Mouse (Mus musculus) right cerebral cortex, adult 2 months (tissue): Measurements from ENCODE around the gene Rab4b.

Experiments used
- DNase-seq, 2 experiments: peaks; one replicate each; pipeline ENCODE4 v3.0.0; 2021 to 2022; ENCODE audit warnings: low spot score in 2 of 2

Rab4b gene

DNA sequence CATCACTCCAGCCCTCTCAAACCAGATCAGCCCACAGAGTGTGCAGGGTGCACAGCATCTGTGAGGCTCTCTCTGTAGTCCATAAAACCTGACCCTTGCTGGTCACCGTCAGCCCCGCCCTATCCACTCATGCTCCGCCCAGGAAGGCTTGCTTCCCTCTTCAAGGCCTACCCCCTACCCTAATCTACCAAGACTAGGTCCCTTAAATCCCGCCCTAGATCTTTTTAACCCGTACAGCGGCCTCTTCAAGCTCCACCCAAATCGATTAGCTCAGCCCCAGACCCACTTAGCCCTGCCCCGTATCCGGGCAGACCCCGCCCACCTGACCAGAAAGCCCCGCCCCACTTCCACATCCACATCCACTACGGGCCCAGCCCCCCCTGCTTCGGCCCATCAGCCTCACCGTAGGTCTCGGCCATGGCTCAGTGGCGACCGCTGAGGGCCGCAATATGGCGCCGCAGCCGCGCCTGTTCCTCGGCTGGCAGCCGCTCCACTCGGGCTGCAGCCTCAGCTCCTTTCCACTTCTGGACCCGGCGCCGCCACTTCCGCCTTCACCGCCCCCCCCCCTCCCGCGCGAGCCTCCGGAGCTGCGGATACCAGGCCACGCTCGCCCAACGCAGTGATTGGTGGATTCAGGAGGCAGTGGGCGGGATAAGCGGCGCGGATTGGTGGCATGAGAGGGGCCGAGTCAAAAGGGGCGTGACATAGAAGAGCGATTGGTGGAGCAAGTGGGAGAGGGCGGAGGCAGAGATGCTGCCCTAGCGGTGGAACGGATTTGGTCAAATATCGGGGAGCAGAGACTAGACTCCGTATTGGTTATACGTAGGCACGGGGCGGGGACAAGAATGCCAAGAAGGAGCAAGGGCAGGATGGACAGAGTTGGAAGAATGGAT, at the start of gene Rab4b:
Gene Rab4b (minus strand): TSS at position 573 of the 893 bp plus-strand sequence.
- peak; percentile 99 to 100 for DNase-seq

DNA sequence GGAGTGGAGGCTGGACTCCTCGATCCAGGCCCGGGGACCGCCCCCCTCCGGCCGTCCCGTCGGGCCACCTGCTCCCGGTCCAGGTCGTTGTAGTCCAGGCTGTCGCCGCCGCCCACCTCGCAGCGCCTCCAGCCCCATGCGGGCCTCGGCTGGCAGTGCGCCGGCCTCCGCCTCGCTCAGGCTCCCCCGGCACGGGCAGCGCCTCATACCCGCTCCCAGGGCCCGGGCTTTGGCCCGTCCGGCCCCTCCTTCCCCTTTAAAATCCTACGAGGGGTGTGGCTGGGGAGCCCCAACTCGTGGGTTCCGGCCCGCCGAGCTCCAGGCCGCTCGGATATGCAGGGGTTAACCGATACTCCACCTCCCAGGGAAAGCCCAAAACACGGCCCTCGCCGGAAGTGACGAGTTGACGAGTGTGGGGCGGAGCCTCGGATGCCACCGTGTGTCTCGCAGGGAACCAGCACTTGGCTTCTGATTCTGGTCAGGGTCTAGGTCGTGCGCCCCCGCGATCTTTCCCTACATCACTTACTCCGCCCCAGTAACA, 49.7 kb upstream of the Rab4b start, which contains the start of gene Itpkc:
Gene Itpkc (minus strand): TSS at position 381 of the 541 bp plus-strand sequence.
- DNase-seq: peak; percentile 88 to 94

DNA sequence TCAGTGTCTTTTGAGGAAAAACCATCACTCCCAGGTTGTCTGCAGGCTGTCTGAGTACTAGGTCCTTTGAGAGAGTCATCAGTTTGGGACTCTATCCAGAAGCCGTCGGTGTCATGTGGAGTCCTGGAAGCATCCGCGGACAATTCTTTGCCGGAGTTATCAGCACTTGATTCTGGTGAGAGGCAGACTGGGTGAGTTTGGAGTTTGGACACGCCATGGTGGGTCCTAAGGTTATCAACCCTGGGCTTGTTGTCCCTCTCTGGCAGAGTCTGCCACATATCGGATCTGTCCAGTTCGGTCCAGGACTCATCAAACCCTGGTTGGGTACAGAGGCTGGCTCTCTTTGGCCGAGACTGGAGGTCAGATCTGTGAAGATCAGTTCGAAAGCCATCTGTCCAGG, 49.0 kb upstream of the Rab4b start:
- DNase-seq: peak in 1 of 2 experiments; percentile 20

DNA sequence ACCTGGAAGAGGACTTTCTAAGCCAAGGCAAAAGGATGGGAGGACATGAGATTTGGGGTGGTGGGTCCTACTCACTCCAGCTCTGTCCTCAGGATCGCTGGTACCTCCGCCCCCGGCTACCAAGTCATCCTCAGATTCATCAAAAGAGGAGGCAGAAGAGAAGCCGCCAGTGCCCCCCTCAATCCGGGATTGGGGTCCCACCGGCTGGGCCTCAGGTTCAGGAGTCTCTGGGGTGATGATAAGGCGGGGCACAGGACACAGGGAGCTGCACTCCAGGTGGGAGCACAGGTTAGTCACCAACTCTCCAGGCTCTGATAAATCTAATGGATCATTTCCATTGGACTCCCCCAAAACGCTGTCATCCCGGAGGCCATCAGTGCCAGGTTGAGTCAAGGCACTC, 48.6 kb upstream of the Rab4b start:
- no peak for DNase-seq

DNA sequence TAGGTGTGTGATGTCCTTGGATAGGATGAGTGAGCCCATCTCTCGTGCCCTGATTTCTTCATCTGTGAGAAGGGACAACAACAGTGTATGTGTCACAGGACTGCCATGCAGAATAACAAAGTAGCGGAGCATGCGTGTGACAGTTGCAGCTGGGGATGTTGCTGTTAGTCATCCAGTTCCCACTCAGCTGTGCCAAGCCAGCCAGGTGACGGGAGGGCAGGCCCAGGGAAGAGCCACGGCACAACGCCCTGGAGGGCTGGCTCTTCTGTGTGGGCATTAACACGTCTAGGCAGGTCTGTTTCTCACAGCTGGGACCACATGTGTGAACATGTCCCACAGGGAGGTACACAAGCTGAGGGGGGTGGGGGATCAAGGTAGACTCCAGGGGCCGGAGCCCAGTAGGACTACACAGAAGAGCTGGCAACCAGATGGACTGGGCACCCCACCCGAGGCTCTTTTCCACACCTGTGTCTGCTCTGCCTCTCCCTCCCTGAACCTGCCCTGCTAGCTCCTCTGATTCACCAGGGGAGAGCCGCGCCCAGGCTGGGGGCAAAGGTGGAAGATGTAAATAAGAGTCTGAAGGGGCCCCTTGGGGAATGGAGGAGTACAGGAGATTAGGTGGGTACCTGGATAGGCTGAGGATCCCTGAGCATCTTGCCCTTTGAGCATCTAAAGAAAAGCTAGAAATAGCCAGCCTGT, 46.3 kb upstream of the Rab4b start:
- peak; percentile 55 to 60 for DNase-seq

DNA sequence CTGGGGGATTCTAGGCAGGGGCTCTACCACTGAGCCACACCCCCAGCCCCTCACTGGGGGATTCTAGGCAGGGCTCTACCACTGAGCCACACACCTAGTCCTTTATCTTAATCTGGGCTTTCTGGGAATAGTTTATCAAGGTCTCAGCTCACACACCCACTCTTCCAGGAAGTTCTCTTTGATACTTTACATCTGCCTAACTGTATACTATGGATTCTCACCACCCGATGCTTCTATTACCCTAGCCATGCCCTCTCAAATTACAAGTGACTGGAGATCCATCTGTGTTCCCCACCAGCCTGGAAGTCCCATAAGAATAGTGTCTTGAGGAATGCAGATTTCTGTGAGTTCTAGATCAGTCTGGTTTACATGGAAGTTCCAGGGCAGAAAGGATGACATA, 43.8 kb upstream of the Rab4b start:
- DNase-seq: no peak

DNA sequence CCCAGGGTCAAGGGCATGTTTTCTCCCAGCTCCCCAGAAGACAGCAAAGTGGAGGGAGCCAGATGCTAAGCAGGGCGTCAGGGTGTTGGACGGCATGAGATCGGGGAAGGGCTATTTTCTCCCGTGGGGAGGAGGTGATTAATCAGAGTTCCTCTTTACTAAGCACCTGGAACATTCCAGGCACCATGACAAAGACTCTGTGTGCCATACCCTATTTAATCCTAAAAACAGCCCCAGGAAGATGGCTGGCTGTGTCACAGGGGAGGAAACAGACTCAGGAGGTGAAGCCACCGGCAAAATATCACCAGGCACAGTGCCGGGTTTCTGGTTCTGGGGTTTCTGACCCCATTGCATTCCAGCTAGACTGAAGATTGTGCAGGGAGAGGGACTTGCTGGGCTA, 43.2 kb upstream of the Rab4b start:
- no peak for DNase-seq

DNA sequence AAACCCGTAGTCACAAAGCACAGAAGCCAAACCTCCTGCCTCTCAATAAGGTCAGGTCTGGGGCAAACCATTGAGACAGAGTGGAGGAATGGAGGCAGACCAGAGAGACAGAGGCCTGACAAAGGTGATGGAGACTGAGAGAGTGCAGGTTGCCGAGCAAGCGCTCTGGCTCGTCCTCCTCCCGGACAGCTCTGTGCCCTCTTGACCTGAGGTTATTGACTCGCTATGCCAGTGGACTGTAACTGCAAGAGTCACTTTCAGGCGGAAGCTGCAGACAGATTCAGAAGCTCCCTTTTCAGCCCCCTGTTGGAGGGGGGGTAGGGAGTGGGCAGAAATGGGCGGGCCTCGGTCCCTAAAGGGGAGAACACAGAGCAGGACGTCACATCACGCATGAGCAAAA, 41.2 kb upstream of the Rab4b start:
- no peak for DNase-seq

DNA sequence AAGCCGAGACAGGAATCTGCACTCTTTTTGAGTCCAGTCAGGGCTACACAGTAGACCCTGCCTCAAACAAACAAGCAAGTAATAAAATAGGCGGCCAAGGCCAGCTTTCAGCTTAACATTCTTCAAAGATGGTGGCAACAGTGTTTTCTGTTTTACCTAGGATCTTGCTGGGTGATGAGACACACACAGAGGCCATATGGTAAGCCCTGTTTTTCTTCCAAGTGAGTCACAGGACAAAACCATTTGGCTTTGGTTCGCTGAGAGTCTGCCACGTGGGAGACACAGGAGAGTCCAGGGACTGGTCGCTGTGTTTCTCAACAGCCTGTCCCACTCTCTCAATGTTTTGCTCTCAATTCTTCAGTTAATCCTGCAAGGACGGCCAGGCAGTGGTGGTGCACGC, 39.9 kb upstream of the Rab4b start:
- DNase-seq: no peak

DNA sequence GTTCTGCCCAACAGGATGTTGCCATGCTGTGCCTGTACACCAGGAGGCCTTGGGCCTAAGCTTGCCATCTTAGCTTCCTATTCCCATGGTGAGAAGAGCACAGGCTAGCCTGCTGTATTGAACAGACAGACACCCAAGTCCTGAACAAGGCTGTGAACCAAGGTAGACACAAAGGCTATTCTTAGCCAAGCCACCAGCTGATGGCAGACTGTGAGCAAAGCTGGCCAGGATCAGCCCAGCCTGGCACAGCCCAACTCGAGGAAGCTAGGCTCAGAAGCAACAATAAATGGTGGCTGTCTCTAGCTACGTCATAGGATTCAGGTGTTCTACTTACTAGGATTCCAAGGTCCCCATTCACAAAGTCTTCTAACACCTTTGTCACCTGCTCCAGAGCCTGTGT, 33.9 kb upstream of the Rab4b start:
- no peak for DNase-seq

DNA sequence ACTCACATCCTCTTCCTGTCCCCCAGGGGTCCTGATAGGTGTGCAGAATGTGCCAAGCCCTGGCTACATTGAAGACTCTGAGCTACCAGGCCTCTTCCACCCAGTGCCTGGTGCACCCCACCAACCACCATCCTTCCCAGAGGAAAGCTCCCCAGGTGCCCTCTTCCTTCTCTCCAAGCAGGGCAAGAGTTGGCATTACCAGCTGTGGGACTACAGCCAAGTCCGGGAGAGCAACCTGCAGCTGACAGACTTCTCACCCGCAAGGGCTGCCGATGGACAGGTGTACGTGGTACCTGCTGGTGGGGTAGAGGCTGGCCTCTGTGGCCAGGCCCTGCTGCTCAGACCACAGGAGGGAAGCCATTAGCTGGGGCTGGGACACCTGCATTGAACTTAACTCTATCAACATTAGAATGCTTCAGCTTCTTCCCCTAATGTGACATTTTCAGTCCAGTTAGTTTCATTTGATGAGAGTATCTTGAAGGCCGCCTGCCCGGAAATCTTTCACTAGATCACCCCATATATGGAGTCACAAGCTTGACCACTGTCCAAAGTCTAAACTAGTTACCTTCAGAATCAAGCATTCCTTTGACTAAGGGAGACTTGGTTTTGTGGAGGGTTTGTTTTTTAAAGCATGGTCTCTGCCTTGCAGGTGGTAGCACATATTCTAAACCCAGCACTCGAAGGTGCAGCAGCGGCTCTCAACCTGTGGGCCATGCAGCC, 25.2 kb upstream of the Rab4b start:
- no peak for DNase-seq

DNA sequence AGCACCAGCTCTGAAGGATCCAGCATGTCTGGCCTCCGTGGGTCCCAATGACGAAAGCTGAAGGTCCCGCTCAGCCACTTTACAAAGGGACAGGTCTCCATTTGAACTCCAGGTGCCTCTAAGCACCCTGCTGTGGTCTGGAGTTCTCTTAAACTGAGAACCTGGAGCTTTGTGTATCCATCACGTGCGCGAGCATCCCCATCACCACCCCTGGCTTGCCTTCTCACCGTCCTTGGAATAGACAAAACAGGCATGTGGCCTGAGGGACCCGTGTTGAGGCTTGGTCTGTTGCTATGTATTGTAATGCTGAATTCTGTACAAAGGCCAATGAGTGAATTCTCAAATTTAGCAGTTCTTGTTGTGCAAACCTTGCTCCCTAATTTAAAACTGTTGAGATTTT, 20.1 kb upstream of the Rab4b start:
- DNase-seq: no peak

DNA sequence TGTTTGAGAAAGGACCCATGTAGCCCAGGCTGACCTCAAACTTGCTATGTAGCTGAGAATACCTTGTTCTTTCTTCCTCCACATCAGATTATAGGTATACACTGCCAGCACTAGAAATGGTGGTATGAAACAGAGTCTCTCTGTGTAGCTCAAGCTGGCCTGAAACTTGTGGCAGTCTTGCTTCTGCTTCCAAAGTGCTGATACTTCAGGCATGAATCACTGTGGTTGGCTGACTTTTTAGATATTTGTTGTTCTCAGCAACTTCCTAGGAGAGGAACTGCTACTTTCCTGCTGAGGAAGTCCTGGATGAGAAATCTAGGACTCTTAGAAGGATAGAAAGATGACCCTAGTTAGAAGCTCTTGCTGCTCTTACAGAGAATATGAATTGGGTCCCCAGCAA, 19.7 kb upstream of the Rab4b start:
- no peak for DNase-seq

DNA sequence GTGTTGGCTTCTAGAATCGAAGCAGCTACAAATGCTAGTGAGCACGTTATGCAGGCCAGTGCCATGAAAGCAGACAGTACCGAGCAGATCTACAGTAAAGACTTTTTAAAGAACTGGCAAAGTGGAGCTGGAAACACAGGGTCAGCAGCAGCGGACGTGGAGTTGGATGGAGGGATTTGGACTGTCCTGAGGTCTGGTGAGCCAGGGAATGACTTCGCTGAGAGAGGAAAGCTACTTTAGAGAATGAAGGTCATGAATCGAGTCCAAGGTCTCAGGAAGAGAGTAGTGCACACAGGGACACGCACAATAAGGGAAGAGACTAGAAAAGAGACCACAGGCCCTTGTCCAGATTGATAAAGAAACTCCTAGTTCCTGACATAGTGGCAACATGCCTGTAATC, 18.9 kb upstream of the Rab4b start:
- DNase-seq: no peak

DNA sequence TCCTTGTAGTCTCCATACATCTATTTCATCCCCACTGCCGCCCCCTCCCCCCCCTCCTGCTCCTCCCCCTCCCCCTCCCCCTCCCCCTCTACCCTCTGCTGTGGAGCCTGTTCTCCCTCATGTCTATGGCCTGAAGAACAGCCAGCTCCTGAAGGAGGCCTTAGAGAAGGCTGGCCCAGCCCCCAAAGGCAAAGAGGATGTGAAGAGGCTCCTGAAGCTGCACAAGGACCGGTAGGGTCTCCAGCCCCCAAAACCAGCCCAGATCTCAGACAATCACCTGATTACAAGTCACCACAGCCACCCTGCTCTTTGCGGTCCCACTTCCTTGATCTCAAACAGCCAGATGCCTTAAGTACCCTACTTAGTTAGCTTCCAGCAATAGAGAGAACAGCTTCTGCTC, 18.4 kb upstream of the Rab4b start:
- no peak for DNase-seq

DNA sequence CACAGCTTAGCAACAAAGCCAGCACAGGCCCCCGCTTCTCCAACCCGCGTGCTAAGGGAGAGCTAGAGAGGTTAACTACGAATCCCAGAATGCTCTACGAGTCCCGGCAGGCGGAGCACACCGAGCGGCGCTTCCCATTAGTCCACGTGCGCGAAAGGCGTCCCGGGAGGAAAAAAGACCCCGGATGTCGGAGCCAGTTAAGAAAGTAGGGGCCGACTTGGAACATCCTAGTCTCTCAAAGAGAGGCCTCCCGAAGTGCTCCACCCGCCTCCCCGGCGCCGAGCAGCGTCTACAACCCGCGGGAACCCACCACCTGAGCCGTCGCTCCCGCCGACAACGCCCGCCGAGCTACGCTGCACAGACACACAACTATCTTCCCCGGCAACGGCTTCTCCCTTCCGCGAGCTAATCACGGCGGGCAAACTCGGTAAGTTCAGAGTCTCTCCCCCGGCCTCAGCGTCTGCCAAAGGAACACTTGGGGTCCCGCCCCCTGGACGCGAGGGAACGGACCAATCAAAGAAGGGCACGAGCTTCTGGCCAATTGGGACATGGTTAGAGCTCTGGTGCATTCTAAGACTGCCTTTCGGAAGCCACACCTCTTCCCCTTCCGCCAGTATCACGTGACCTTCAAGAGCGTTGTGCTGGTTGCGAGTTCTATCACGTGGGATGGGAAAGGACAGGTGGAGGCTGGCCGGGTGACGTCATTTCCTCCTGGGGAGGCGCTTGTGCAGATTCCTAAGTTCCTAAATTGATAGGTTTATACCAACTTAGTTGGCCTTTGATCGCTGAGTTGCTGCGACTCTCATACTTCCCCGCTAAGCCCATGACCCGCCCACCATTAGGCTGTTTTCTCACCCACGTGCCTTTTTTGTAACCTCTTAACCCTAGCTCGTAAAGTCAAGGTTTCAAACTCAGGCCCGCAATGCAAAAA, 17.2 kb upstream of the Rab4b start, which contains the start of the genes BC024978 and Snrpa:
Gene BC024978 (plus strand): TSS at position 101 of the 931 bp plus-strand sequence.
Gene Snrpa (minus strand): TSS at position 591 of the 931 bp plus-strand sequence.
- DNase-seq: peak; percentile 97 to 98

DNA sequence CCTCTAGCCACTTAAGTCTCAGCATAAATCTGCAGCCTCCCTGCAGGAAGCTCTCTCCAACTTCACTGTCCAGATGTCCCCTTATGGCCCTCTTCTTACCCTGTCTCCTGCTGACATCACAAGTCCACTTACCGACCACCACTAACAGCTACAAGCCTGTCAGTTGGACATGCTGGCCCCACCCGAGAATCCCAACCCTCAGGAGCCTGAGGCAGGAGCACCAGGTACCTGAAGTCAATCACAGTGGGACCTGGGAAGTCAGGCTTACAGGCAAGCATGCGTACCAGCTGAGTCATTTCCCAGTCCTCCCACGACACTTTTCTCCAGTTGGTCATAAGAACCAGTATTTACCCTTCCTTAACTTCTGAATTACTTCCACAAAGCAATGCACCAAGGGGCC, 15.0 kb upstream of the Rab4b start:
- no peak for DNase-seq

DNA sequence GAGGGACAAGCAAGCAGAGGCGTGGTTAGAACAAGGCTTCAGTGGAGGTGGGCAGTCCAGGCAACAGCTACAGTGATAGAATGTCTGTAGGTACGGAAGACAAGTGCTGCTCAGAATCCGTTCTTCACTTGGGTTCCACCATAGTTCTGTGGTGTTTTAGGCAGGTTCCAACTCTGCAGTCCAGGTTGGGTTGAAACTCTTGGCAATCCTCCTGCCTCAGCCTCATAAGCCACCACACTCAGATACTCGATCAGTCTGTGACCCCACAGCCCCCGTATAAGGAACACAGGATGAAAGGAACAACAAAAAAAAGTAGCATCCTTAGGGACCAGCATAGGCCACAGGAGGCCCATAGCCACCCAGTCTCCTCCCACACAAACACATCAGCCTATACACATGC, 13.7 kb upstream of the Rab4b start:
- no peak for DNase-seq

DNA sequence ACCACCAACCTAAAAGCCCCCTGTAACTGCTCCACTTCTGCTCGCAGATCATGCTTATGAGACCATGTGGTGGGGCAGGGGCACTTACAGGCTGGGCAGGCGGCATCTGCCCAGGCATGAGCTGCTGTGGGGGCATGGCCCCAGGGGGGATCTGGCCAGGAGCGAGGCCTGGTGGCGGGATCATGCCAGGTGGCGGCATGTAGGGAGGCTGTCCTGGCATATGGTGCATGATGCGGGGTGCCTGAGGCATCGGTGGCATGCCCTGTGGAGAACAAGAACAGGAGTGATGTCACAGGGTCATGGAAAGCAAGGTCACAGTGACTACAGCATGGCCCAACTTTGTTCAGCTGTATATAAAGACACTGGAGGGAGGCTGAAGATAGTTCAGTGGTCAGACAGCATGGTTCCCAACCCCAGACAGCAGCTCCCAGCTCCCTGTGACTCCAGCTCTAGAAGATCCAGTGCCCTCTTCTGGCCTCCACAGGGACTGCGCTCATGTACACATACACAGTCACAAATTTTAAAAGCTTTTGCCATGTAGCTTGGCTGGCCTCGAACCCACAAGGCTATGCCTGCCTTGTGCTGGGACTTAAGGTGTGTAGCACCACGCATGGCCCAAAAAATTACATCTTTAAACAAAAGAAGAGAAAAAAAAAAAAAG, 10.7 kb upstream of the Rab4b start:
- DNase-seq: no peak

DNA sequence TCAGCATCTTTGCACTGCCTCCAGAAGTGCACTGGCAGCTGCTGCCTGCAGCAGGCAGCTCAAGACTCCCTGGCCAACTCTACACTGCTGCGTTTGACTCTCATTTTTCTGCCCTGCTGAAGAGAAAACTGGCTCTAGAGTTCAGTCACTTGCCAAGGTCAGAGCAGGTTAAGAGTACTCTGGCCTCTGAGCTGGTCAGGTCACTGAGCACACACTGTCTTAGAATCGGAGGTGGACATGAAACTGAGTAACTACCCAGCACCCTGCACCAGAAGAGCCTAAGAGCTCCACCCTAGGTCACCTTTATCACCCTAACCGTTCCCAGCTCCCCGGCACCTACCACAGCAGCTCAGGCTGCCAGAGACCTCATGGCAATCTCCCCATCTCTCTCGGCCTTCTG, 7.3 kb upstream of the Rab4b start:
- no peak for DNase-seq
